Mouse (Mus musculus) thymus, adult 2 months (tissue): Measurements from ENCODE around the gene Rorb. TPM values are rescaled to one million over a fixed set of nuclear protein-coding genes. Genes with fewer than 3 reads are reported as not detected.

ENCODE experiments used
- DNase-seq: peaks from one replicate; pipeline ENCODE4 v3.0.0; 2021
- H3K27ac ChIP-seq: fragments of 200-500 bp; 2 replicates; pipeline ENCODE4 v1.5.1; 2012; ENCODE audit warnings: low read length, control low read depth; ENCODE audit not compliant: control insufficient read depth, insufficient read depth
- H3K27me3 ChIP-seq: fragments of 200-500 bp; 2 replicates; pipeline ENCODE4 v1.6.1; 2012; ENCODE audit warnings: mild to moderate bottlenecking, low read length, moderate library complexity, mixed read lengths; ENCODE audit not compliant: control insufficient read depth, insufficient read depth
- H3K36me3 ChIP-seq: fragments of 200-500 bp; 2 replicates; pipeline ENCODE4 v1.6.1; 2012; ENCODE audit warnings: mild to moderate bottlenecking, low read length, moderate library complexity; ENCODE audit not compliant: control insufficient read depth, insufficient read depth
- H3K4me1 ChIP-seq: fragments of 200-500 bp; replicated peaks from 2 replicates; pipeline ENCODE4 v1.6.1; 2012; ENCODE audit warnings: low read length; ENCODE audit not compliant: control insufficient read depth, insufficient read depth
- H3K4me3 ChIP-seq: fragments of 200-500 bp; 2 replicates; pipeline ENCODE4 v1.5.1; 2012; ENCODE audit warnings: mild to moderate bottlenecking, low read length, control low read depth, moderate library complexity; ENCODE audit not compliant: control insufficient read depth, insufficient read depth
- CTCF ChIP-seq: fragments of 200-500 bp; IDR thresholded peaks from 2 replicates; pipeline ENCODE4 v1.5.1; 2012; ENCODE audit warnings: mild to moderate bottlenecking, control low read depth, low read length, moderate library complexity, borderline replicate concordance; ENCODE audit not compliant: control insufficient read depth, poor library complexity, insufficient read depth; ENCODE audit errors: extremely low read depth
- POLR2A ChIP-seq: fragments of 200-500 bp; IDR thresholded peaks from 2 replicates; pipeline ENCODE4 v1.6.1; 2012; ENCODE audit warnings: mild to moderate bottlenecking, low read length, control low read depth, moderate library complexity; ENCODE audit not compliant: control insufficient read depth, poor library complexity, insufficient read depth; ENCODE audit errors: extremely low read depth
- WGBS: fragments of 180-500 bp; shearing (Covaris S2); methylation state at CpG from one replicate; pipeline ENCODE4 v1.1.7; 2018; 5-methylcytosine and 5-hydroxymethylcytosine counted together
- polyA plus RNA-seq: library from polyadenylated mRNA; depleted of rRNA; stranded (reverse); fragments of >200 nt; gene quantifications from 2 replicates; pipeline ENCODE4 v1.2.3, GENCODE M21; 2012

The Rorb gene
- polyA plus RNA-seq, 1 experiment, result 0.04 TPM

DNA sequence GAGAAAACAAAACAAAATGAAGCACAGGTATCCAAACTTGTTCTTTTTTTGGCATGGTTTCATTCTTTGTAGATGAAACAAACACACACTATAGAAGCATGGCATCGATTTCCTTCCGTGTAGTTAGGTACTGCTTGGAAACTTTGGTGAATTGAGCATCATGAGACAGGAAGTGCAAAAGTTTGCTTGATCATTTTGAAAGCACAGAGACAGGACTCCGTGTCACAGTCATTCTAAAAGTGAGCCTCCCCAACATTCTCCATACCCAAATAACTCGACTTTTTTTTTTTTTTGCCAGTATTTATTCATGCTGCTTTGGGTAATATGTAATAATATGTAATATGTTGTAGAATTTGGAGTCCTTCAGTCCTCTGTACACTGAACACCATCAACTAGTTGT lies 1.2 kb upstream of the Rorb start:
- Histone ChIP-seq H3K4me3 (no peak overlapping the region), H3K27ac (no peak overlapping the region), H3K27me3 (peaks cover 3% of the 10 kb centered on the region; the same call in 1 of the 2 replicates), H3K36me3 (no peaks in the 10 kb centered on the region), H3K4me1 (peaks cover 10% of the 10 kb centered on the region)
- DNase-seq, result no peak
- WGBS, result 55% methylated on average over 4 of the region's 4 CpGs
- TF ChIP-seq POLR2A (no peak), CTCF (no peak)

DNA sequence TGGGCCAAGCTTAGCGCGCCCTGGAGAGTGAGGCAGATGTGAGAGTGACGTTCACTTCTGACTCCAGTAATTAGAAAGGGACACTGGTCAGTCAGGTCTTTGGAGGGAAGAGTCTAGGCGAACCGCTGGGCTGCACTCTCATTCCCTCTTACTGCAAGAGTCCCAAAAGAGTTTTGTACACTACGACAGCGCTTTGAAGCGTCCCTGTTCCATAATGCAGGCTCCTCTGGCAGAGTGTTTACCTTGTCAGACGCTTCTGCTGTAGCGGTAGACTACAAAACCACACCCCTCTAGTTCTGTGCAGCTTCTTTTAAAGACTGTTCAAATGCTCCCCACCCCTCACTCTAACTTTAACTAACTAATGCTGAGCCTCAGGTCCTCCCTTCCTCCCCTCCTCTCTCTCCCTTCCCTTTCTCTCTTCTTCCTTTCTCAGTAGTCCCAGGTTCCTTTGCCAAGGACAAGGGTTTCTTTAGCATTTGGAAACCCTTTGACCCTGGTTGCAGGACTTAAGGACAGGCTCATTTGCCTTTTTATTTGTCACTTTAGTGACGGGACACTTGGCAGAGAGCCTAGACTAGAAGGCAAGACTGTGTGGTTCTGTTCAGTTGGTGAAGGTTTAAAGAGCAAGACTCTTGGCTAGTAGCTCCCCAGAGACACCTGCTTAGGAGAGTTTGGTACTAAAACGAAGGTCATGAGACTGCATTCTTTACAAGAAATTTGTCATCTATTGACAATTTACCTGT lies 603 bp upstream of the Rorb start:
- peaks cover 3% of the 10 kb centered on the region; the same call in 1 of the 2 replicates for H3K27me3 ChIP-seq
- no peak for DNase-seq
- no peak overlapping the region for H3K27ac ChIP-seq
- H3K4me1 ChIP-seq, result peaks cover 10% of the 10 kb centered on the region
- 9% methylated on average over 12 of the region's 12 CpGs for WGBS
- no peaks in the 10 kb centered on the region for H3K36me3 ChIP-seq
- no peak overlapping the region for H3K4me3 ChIP-seq
- TF ChIP-seq CTCF, result no peak
- TF ChIP-seq POLR2A, result no peak

DNA sequence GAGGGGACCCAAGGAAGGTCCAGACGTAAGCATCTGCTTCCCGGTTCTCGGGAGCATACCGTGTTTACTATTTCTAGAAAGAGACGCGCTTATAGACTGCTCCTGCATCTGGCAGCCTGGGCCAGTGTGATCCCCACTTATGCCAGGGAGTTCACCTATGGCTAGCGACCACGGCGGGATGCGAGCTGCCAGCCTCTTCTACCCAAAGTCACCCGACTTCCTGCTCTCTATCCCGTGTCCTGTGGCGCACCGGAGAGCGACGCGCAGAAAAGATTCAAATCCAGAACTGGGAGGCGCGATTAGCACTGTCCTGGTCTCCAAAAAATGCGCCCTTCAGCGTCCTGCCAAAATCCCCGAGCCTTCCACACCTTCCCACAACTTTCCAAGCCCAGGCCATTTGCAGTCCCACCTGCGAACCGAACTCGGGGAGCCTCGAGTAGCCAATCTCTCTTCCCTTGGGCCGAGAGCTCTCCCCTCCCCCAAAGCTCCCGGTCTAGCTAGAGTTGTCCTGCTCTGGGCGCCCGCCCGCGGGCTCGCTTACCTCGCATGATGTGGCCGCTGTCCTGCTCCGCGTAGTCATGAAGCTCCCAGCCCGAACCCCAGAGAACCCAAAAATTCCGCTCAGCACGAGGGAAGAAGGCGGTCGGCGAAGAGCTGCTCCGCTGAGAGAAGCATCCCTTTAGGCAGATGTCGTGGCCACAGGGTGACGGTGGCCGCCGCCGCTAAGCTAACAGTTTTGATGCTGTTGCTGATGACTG lies 806 bp downstream of the Rorb start:
- Histone ChIP-seq H3K4me1 (peaks cover 10% of the 10 kb centered on the region), H3K27ac (no peak overlapping the region), H3K4me3 (no peak overlapping the region), H3K36me3 (no peaks in the 10 kb centered on the region), H3K27me3 (peaks cover 3% of the 10 kb centered on the region; the same call in 1 of the 2 replicates)
- no peak for TF ChIP-seq POLR2A
- TF ChIP-seq CTCF, result no peak
- DNase-seq, result no peak
- 4% methylated on average over 49 of the region's 49 CpGs for WGBS

DNA sequence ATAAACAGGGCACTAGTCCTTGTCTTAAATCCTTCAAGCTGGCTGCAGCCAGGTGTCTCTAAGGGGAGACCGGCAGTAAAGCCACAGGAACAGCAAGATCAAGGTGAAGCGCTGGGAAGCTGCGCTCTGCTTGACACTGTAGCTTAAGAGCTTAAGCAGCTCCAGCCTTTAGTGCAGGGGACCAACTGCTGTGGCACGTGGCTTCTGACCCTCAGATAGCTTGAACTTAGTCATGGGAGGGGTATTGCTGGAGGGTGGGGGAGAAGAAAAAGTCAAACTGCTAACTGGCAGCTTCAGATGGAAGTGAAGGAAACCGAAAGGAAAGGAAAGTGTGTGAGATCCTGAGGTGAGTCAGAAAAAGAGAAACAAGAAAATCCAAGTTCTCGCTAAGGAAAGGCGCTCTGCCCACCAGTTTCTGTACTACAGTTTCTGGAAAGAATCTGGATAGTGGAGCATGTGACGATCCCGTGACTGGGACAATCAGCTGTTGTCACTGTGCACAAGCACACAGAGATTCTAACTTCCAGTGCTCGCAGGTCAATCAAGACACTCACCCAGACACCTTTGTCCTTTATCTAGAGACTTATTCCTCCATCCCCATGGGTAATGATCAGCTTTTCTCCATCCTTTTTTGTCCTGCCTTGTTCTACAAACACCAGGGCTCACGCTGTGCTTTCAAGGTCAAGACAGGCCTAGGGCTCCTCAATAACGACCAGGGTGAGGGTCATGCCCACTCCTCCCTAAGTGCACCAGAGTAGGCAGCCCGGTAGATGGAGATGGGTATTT lies 2.2 kb downstream of the Rorb start:
- TF ChIP-seq POLR2A, result no peak
- no peak for TF ChIP-seq CTCF
- H3K27ac ChIP-seq, result no peak overlapping the region
- peaks cover 10% of the 10 kb centered on the region for H3K4me1 ChIP-seq
- no peak for DNase-seq
- 46% methylated on average over 13 of the region's 13 CpGs for WGBS
- no peak overlapping the region for H3K4me3 ChIP-seq
- no peaks in the 10 kb centered on the region for H3K36me3 ChIP-seq
- peaks cover 3% of the 10 kb centered on the region; the same call in 1 of the 2 replicates for H3K27me3 ChIP-seq

DNA sequence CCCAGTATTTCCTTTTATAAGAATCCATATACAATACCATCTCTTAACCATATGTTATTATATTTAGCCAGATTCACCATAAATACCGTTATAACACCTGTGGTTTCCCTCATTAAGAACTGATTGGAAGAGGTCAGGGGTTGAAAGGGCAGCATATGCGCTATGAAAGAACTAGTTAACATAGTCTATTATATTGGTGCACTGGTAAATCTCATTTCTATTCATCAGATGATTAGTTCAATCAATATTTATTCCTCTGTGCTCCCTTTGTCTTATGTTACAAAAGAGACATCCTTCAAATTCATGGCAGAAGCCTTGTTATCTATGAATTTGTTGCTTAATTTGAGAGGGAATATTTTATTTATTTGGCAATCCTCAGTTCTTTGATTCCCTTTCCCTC lies 6.4 kb downstream of the Rorb start:
- no peaks in the 10 kb centered on the region; the same call in 1 of the 2 replicates for H3K27me3 ChIP-seq
- TF ChIP-seq POLR2A (no peak), CTCF (no peak)
- H3K36me3 ChIP-seq, result no peaks in the 10 kb centered on the region
- no peak overlapping the region for H3K4me3 ChIP-seq
- no peaks in the 10 kb centered on the region for H3K4me1 ChIP-seq
- WGBS, result 86% methylated on average over 2 of the region's 2 CpGs
- no peak for DNase-seq
- H3K27ac ChIP-seq, result no peak overlapping the region

DNA sequence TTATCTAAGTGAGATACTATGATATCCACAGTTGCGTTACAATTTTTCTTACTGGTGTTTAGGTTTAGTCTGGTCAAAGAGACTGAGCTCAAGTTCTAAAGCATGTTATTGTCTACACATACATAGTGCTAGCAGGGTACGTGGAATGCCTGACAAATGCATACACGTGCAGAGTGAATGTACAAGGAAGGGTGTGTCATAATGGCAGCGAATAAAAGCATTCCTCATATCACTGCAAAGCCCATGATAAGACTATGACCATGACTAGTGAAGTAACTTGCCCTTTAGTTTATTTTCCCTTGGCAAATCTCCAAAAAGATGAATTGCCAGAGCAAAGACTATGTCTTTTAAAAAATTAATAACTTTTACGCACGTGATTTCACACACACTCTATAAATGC lies 13.8 kb downstream of the Rorb start:
- TF ChIP-seq CTCF (no peak), POLR2A (no peak)
- Histone ChIP-seq H3K27me3 (no peaks in the 10 kb centered on the region), H3K36me3 (no peaks in the 10 kb centered on the region), H3K4me1 (no peaks in the 10 kb centered on the region), H3K4me3 (no peak overlapping the region), H3K27ac (no peak overlapping the region)
- no peak for DNase-seq
- 92% methylated on average over 6 of the region's 6 CpGs for WGBS
